Mouse (Mus musculus) embryonic fibroblast, embryonic 13.5 days (primary cell): ENCODE results near the gene Alyref.

Source experiments
- CTCF ChIP-seq: IDR thresholded peaks from 2 replicates; pipeline ENCODE4 v1.5.1; 2011; ENCODE audit warnings: mild to moderate bottlenecking, control low read depth, low read length, moderate library complexity, borderline replicate concordance; ENCODE audit not compliant: insufficient read depth
- POLR2A ChIP-seq: IDR thresholded peaks from 2 replicates; pipeline ENCODE4 v1.6.1; 2011; ENCODE audit warnings: low read depth, mild to moderate bottlenecking, control low read depth, low read length, moderate library complexity

DNA sequence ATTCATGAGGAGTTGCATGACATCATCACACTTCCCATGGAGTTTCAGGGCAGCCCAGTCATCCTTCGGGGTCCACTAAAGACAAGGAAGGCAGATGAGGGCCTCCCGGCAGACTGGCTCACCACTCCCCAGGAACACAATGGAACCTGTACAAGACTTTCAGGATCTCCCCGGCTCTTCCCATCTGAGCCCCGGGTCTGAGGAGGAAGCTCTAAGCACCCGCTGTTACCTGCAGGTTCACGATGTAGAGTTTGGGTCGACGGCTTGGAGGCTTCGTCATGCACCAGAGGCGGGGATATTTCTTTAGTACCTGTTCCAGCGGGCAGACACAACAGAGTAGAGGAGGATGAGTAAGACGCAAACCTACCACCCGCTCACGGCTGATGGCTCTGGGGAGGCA is 22.0 kb upstream of the Alyref start:
- TF ChIP-seq POLR2A (no peak), CTCF (no peak)
